Mouse (Mus musculus) lung, embryonic 16.5 days (tissue): ENCODE data around the gene Nos2. TPM values are rescaled to one million over a fixed set of nuclear protein-coding genes. Genes with fewer than 3 reads are reported as not detected.

Experiments used
- ATAC-seq: fragments of 200-750 bp; cut with Nextera tagmentation; 2 replicates; pipeline ENCODE4 v1.8.0; 2017; ENCODE audit warnings: low read depth, mild to moderate bottlenecking, moderate library complexity
- H3K27ac ChIP-seq: fragments of 300-500 bp; sonication (generic); 2 replicates; pipeline ENCODE4 v1.5.1; 2014; ENCODE audit warnings: mild to moderate bottlenecking, control low read depth, low read length
- H3K27me3 ChIP-seq: fragments of 300-500 bp; sonication (generic); 2 replicates; pipeline ENCODE4 v1.6.1; 2014; ENCODE audit warnings: low read depth, low read length, mixed read lengths; ENCODE audit not compliant: control insufficient read depth, insufficient read depth
- H3K36me3 ChIP-seq: fragments of 300-500 bp; sonication (generic); 2 replicates; pipeline ENCODE4 v1.6.1; 2014; ENCODE audit warnings: low read length; ENCODE audit not compliant: control insufficient read depth, insufficient read depth
- H3K4me1 ChIP-seq: fragments of 300-500 bp; sonication (generic); replicated peaks from 2 replicates; pipeline ENCODE4 v1.6.1; 2014; ENCODE audit warnings: low read length, mixed read lengths; ENCODE audit not compliant: control insufficient read depth, insufficient read depth
- H3K4me2 ChIP-seq: fragments of 300-500 bp; sonication (generic); 2 replicates; pipeline ENCODE4 v1.6.1; 2014; ENCODE audit warnings: low read depth, low read length, control low read depth
- H3K4me3 ChIP-seq: fragments of 300-500 bp; sonication (generic); 2 replicates; pipeline ENCODE4 v1.5.1; 2014; ENCODE audit warnings: mild to moderate bottlenecking, low read length, control low read depth
- H3K9ac ChIP-seq: fragments of 300-500 bp; sonication (generic); 2 replicates; pipeline ENCODE4 v1.6.1; 2014; ENCODE audit warnings: low read length, control low read depth
- H3K9me3 ChIP-seq: fragments of 300-500 bp; sonication (generic); 2 replicates; pipeline ENCODE4 v1.6.1; 2016; ENCODE audit warnings: low read length; ENCODE audit not compliant: control insufficient read depth
- WGBS: fragments of 180-500 bp; shearing (Covaris S2); extraction: QIAGEN DNeasy Blood & Tissue Kit; methylation state at CpG from one replicate; pipeline ENCODE4 v1.1.7; 2014; 5-methylcytosine and 5-hydroxymethylcytosine counted together
- polyA plus RNA-seq: library from polyadenylated mRNA; unstranded; fragments of >200 nt; fragmentation: Nextera tagmentation; extraction: Ambion mirVana; gene quantifications from 2 replicates; pipeline ENCODE4 v1.2.1, GENCODE M21; 2015

Nos2 gene
- polyA plus RNA-seq, 1 experiment from 2014 or later = 5.2 TPM

- ATAC-seq = no peak
- Histone ChIP-seq H3K4me1 (no peaks in the 10 kb centered on the region), H3K27ac (no peak overlapping the region), H3K36me3 (no peaks in the 10 kb centered on the region), H3K4me2 (no peak overlapping the region), H3K9me3 (no peaks in the 10 kb centered on the region), H3K4me3 (no peak overlapping the region), H3K27me3 (no peaks in the 10 kb centered on the region), H3K9ac (no peak overlapping the region)
- WGBS = 74% methylated on average over 1 of the region's 1 CpGs
These were observed 4.2 kb upstream of the Nos2 start for GRCm38 (mm10) chr11:78916410-78916809.

GRCm38 (mm10) chr11:78919745-78920144, 842 bp upstream of the Nos2 start:
- Histone ChIP-seq H3K36me3 (no peaks in the 10 kb centered on the region), H3K4me2 (no peak overlapping the region), H3K27ac (no peak overlapping the region), H3K9ac (no peak overlapping the region), H3K9me3 (no peaks in the 10 kb centered on the region), H3K4me1 (no peaks in the 10 kb centered on the region), H3K4me3 (no peak overlapping the region), H3K27me3 (peaks cover 15% of the 10 kb centered on the region)
- 49% methylated on average over 4 of the region's 4 CpGs for WGBS
- no peak for ATAC-seq

GRCm38 (mm10) chr11:78922678-78923407, 2.3 kb downstream of the Nos2 start:
- H3K27ac ChIP-seq = no peak overlapping the region
- ATAC-seq = no peak
- H3K9ac ChIP-seq = no peak overlapping the region
- no peak overlapping the region for H3K4me2 ChIP-seq
- 40% methylated on average over 8 of the region's 8 CpGs for WGBS
- no peak overlapping the region for H3K4me3 ChIP-seq
- H3K27me3 ChIP-seq = peaks cover 28% of the 10 kb centered on the region
- H3K36me3 ChIP-seq = no peaks in the 10 kb centered on the region
- no peaks in the 10 kb centered on the region; the same call in 1 of the 2 replicates for H3K4me1 ChIP-seq
- H3K9me3 ChIP-seq = no peaks in the 10 kb centered on the region

GRCm38 (mm10) chr11:78924111-78924510, 3.5 kb downstream of the Nos2 start:
- H3K27ac ChIP-seq = 0 out of 2 replicates have a peak overlapping the region, but pooled peaks have one; percentile 10
- H3K9me3 ChIP-seq = no peaks in the 10 kb centered on the region
- no peak overlapping the region for H3K4me2 ChIP-seq
- H3K4me1 ChIP-seq = peaks cover 1% of the 10 kb centered on the region
- H3K27me3 ChIP-seq = peaks cover 28% of the 10 kb centered on the region
- no peak overlapping the region for H3K4me3 ChIP-seq
- peak; percentile 51; the same call in 1 of the 2 replicates for ATAC-seq
- no peaks in the 10 kb centered on the region for H3K36me3 ChIP-seq
- 9% methylated on average over 9 of the region's 9 CpGs for WGBS
- H3K9ac ChIP-seq = no peak overlapping the region

- peaks cover 6% of the 10 kb centered on the region for H3K4me1 ChIP-seq
- peak; percentile 78 for ATAC-seq
- peak overlapping the region; percentile 69 for H3K4me2 ChIP-seq
- WGBS = under 1% methylated on average over 31 of the region's 37 CpGs
- H3K27ac ChIP-seq = peak overlapping the region; percentile 6; the same call in 1 of the 2 replicates
- H3K4me3 ChIP-seq = peak overlapping the region; percentile 52
- no peaks in the 10 kb centered on the region for H3K36me3 ChIP-seq
- peaks cover 28% of the 10 kb centered on the region for H3K27me3 ChIP-seq
- no peaks in the 10 kb centered on the region for H3K9me3 ChIP-seq
- peak overlapping the region; percentile 65 for H3K9ac ChIP-seq
These were observed 4.3 kb downstream of the Nos2 start for GRCm38 (mm10) chr11:78924916-78925315.

GRCm38 (mm10) chr11:78929345-78929744, 8.8 kb downstream of the Nos2 start:
- H3K36me3 ChIP-seq = no peaks in the 10 kb centered on the region
- no peak overlapping the region for H3K4me2 ChIP-seq
- no peak overlapping the region; the same call in 1 of the 2 replicates for H3K9ac ChIP-seq
- no peak overlapping the region for H3K4me3 ChIP-seq
- peaks cover 17% of the 10 kb centered on the region for H3K27me3 ChIP-seq
- no peak overlapping the region for H3K27ac ChIP-seq
- H3K4me1 ChIP-seq = peaks cover 6% of the 10 kb centered on the region
- whole genome bisulfite sequencing = 22% methylated on average over 5 of the region's 5 CpGs
- H3K9me3 ChIP-seq = no peaks in the 10 kb centered on the region
- peak; percentile 81 for ATAC-seq

GRCm38 (mm10) chr11:78934307-78934706, 13.7 kb downstream of the Nos2 start:
- H3K9me3 ChIP-seq = no peaks in the 10 kb centered on the region
- no peak overlapping the region for H3K9ac ChIP-seq
- H3K36me3 ChIP-seq = no peaks in the 10 kb centered on the region
- H3K4me2 ChIP-seq = no peak overlapping the region
- ATAC-seq = no peak
- H3K4me3 ChIP-seq = no peak overlapping the region
- H3K4me1 ChIP-seq = peaks cover 3% of the 10 kb centered on the region; the same call in 1 of the 2 replicates
- 74% methylated on average over 7 of the region's 7 CpGs for WGBS
- no peak overlapping the region for H3K27ac ChIP-seq
- H3K27me3 ChIP-seq = no peaks in the 10 kb centered on the region

- ATAC-seq = peak; percentile 59
- peak overlapping the region; percentile 71 for H3K27ac ChIP-seq
- H3K36me3 ChIP-seq = no peaks in the 10 kb centered on the region
- no peak overlapping the region for H3K9ac ChIP-seq
- H3K4me3 ChIP-seq = no peak overlapping the region
- H3K4me2 ChIP-seq = no peak overlapping the region
- H3K9me3 ChIP-seq = no peaks in the 10 kb centered on the region
- WGBS = 47% methylated on average over 4 of the region's 4 CpGs
- no peaks in the 10 kb centered on the region for H3K27me3 ChIP-seq
- H3K4me1 ChIP-seq = peaks cover under 1% of the 10 kb centered on the region; the same call in 1 of the 2 replicates
These were observed 14.1 kb downstream of the Nos2 start for GRCm38 (mm10) chr11:78934727-78935126.

- WGBS = 74% methylated on average over 6 of the region's 6 CpGs
- peak; percentile 17; the same call in 1 of the 2 replicates for ATAC-seq
- Histone ChIP-seq H3K27ac (peak overlapping the region; percentile 71), H3K4me3 (no peak overlapping the region), H3K9ac (no peak overlapping the region), H3K4me2 (no peak overlapping the region), H3K4me1 (no peaks in the 10 kb centered on the region), H3K9me3 (no peaks in the 10 kb centered on the region), H3K36me3 (no peaks in the 10 kb centered on the region), H3K27me3 (no peaks in the 10 kb centered on the region)
These were observed 14.6 kb downstream of the Nos2 start for GRCm38 (mm10) chr11:78935178-78935577.
